Mouse (Mus musculus) limb, embryonic 14.5 days (tissue): Measurements from ENCODE around the gene Dhx38. TPM values are rescaled to one million over a fixed set of nuclear protein-coding genes. Genes with fewer than 3 reads are reported as not detected.

Source experiments
- ATAC-seq: fragments of 200-750 bp; cut with Nextera tagmentation; 2 replicates; pipeline ENCODE4 v1.8.0; 2017; ENCODE audit warnings: low read depth, moderate number of reproducible peaks, moderate TSS enrichment; ENCODE audit not compliant: low FRiP score
- DNase-seq: peaks from one replicate; pipeline ENCODE4 v3.0.0-alpha.2; 2015; ENCODE audit warnings: low spot score
- H3K27ac ChIP-seq: fragments of 300-500 bp; sonication (generic); replicated peaks from 2 replicates; pipeline ENCODE4 v1.5.1; 2014; ENCODE audit warnings: low read depth, mild to moderate bottlenecking, low read length, moderate library complexity, mixed read lengths
- H3K27me3 ChIP-seq: fragments of 300-500 bp; sonication (generic); 2 replicates; pipeline ENCODE4 v1.6.1; 2014; ENCODE audit warnings: low read length, mixed read lengths; ENCODE audit not compliant: control insufficient read depth, insufficient read depth
- H3K36me3 ChIP-seq: fragments of 300-500 bp; sonication (generic); 2 replicates; pipeline ENCODE4 v1.6.1; 2014; ENCODE audit warnings: mild to moderate bottlenecking, low read length, moderate library complexity, mixed read lengths; ENCODE audit not compliant: control insufficient read depth, insufficient read depth
- H3K4me1 ChIP-seq: fragments of 300-500 bp; sonication (generic); 2 replicates; pipeline ENCODE4 v1.6.1; 2014; ENCODE audit warnings: antibody characterized with exemption, low read length, mixed read lengths; ENCODE audit not compliant: control insufficient read depth, insufficient read depth
- H3K4me2 ChIP-seq: fragments of 300-500 bp; sonication (generic); replicated peaks from 2 replicates; pipeline ENCODE4 v1.6.1; 2014; ENCODE audit warnings: low read depth, mild to moderate bottlenecking, low read length, moderate library complexity; ENCODE audit not compliant: severe bottlenecking
- H3K4me3 ChIP-seq: fragments of 300-500 bp; sonication (generic); replicated peaks from 2 replicates; pipeline ENCODE4 v1.5.1; 2014; ENCODE audit warnings: low read length
- H3K9ac ChIP-seq: fragments of 300-500 bp; sonication (generic); 2 replicates; pipeline ENCODE4 v1.6.1; 2014; ENCODE audit warnings: mild to moderate bottlenecking, low read depth, low read length, moderate library complexity; ENCODE audit not compliant: severe bottlenecking
- H3K9me3 ChIP-seq: fragments of 300-500 bp; sonication (generic); 2 replicates; pipeline ENCODE4 v1.6.1; 2016; ENCODE audit warnings: low read length; ENCODE audit not compliant: control insufficient read depth
- POLR2A ChIP-seq: fragments of 200-500 bp; IDR thresholded peaks from 2 replicates; pipeline ENCODE4 v1.8.0; 2012; ENCODE audit warnings: inconsistent platforms, mild to moderate bottlenecking, moderate library complexity, borderline replicate concordance; ENCODE audit not compliant: insufficient read depth, insufficient read length; ENCODE audit errors: extremely low read depth
- WGBS: fragments of 180-500 bp; shearing (Covaris S2); extraction: QIAGEN DNeasy Blood & Tissue Kit; methylation state at CpG from one replicate; pipeline ENCODE4 v1.1.7; 2014; 5-methylcytosine and 5-hydroxymethylcytosine counted together
- polyA plus RNA-seq, 2 experiments: library from polyadenylated mRNA; depleted of rRNA in 1 of 2; stranded (reverse) in 1 of 2; unstranded in 1 of 2; fragments of >200 nt; fragmentation: Nextera tagmentation in 1 of 2; extraction: Ambion mirVana in 1 of 2; gene quantifications; 2 replicates each; pipeline versions ENCODE4 v1.2.1 to v1.2.3; 2012 to 2014

Dhx38 gene
- polyA plus RNA-seq, 2 experiments = 20.0 to 27.8 TPM

DNA sequence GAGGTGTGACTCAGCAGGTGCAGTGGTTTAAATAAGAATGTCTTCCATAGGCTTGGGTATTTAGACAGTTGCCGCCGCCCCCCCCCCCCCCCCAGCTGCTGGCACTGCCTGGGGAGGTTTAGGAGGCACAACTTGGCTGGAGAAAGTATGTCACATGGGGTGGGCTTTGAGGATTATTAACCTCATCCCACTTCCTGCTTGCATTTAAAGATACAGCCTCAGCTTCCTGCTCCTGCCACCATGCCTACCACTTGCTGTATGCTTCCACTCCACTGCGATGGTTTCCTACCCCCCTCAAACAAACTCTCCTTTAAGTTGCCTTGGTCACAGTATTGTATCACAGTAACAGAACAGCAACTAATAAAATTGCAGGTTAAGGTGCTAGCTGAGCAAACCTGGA lies 21.6 kb downstream of the Dhx38 start:
- DNase-seq = no peak
- no peaks in the 10 kb centered on the region for H3K27me3 ChIP-seq
- TF ChIP-seq POLR2A = no peak
- H3K9ac ChIP-seq = no peak overlapping the region
- 57% methylated on average over 3 of the region's 3 CpGs for WGBS
- no peak overlapping the region for H3K4me2 ChIP-seq
- peaks cover 25% of the 10 kb centered on the region for H3K4me1 ChIP-seq
- H3K36me3 ChIP-seq = peaks cover 24% of the 10 kb centered on the region
- H3K9me3 ChIP-seq = no peaks in the 10 kb centered on the region
- H3K27ac ChIP-seq = peak overlapping the region; percentile 45; the same call in 1 of the 2 replicates
- no peak overlapping the region for H3K4me3 ChIP-seq
- no peak for ATAC-seq

DNA sequence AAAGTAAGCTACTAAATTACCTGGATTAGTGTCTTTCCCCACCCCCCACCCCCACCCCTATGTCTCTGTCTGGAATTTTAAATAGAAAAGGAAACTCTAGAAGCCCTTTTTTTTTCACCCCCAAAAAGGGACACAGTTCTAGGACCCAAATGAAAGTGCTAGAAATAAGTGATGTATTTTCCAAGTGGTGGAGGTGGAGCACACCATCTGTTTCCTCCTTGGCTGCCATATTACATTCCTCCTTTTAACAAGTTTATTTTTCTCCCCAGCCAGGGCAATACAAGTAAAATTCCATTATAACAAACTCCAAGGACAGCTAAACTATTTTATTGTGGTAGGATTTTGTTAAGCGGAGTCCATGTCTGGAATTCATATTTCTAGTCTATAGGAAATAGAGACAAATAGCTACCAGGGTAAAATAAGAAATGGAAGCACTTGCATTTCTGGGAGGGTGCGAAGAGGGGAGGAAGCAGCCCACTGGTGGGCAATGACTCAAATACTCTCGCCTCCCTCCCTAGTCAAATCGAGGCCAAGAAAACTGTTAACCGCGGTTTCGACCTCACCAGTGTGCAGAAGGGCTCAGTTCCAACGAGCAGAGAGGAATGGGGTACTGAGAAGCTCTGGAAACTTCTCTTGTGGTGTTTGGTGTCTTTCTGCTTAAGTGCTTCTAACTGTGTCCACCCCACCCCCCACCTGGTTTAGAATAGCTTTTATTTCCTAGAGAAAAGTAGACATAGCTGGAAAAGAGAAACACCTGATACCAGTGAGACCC lies 22.7 kb downstream of the Dhx38 start:
- WGBS = 39% methylated on average over 8 of the region's 8 CpGs
- Histone ChIP-seq H3K9ac (no peak overlapping the region), H3K27ac (peak overlapping the region; percentile 85), H3K4me2 (no peak overlapping the region; the same call in 1 of the 2 replicates), H3K4me1 (peaks cover 25% of the 10 kb centered on the region), H3K27me3 (no peaks in the 10 kb centered on the region), H3K4me3 (no peak overlapping the region), H3K9me3 (no peaks in the 10 kb centered on the region), H3K36me3 (peaks cover 13% of the 10 kb centered on the region)
- DNase-seq (peak; percentile 58), ATAC-seq (peak; percentile 80)
- no peak for TF ChIP-seq POLR2A

DNA sequence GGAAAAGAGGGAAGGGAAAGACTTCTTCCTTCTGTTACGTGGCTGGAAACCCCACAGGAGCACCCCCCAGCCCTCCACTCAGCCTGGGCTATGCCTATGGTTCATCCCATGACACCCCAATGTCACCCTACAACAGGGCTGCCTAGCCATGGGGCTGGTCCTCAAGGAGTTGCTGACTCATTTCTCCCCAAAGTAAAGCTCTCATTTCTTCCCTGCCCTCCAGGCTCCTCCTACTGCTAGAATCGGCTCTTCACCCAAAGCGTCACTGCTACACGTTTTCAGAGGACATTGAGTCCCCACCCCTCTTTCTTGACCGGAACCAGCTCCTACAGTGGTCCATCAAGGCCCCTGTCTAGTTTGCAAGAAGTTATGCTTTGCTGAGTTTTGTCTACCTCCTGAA lies 23.5 kb downstream of the Dhx38 start:
- 62% methylated on average over 5 of the region's 5 CpGs for WGBS
- Histone ChIP-seq H3K4me2 (no peak overlapping the region; the same call in 1 of the 2 replicates), H3K4me1 (peaks cover 25% of the 10 kb centered on the region), H3K36me3 (peaks cover 5% of the 10 kb centered on the region), H3K27ac (peak overlapping the region; percentile 85), H3K9ac (no peak overlapping the region), H3K9me3 (no peaks in the 10 kb centered on the region), H3K4me3 (no peak overlapping the region), H3K27me3 (no peaks in the 10 kb centered on the region)
- DNase-seq = no peak
- TF ChIP-seq POLR2A = no peak
- no peak for ATAC-seq

DNA sequence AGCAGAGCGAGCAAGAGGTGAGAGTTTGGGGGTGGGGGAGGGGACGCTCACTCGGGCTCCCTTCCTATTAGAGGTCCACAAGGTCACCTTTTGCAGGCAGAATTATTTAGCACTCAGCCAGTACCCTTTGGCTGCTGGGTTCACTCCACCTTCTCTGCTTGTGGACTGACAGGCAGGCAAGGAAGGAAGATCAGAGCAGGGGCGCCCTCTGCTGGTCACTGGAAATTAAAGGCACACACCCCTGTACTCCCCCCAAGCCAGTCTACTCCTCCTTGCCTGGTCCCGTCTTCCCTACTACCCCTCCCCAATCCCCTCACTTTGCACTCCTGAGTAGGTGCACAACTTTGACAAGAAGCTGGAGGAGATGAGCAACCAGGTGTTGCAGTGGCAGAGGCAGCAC lies 29.0 kb downstream of the Dhx38 start:
- Histone ChIP-seq H3K4me1 (no peaks in the 10 kb centered on the region; the same call in 1 of the 2 replicates), H3K27ac (no peak overlapping the region; the same call in 1 of the 2 replicates), H3K36me3 (no peaks in the 10 kb centered on the region), H3K9me3 (no peaks in the 10 kb centered on the region), H3K27me3 (no peaks in the 10 kb centered on the region), H3K4me3 (no peak overlapping the region), H3K9ac (peak overlapping the region; percentile 41; the same call in 1 of the 2 replicates), H3K4me2 (peak overlapping the region; percentile 43)
- DNase-seq (peak; percentile 86), ATAC-seq (peak; percentile 88)
- WGBS = 2% methylated on average over 5 of the region's 5 CpGs
- no peak for TF ChIP-seq POLR2A

DNA sequence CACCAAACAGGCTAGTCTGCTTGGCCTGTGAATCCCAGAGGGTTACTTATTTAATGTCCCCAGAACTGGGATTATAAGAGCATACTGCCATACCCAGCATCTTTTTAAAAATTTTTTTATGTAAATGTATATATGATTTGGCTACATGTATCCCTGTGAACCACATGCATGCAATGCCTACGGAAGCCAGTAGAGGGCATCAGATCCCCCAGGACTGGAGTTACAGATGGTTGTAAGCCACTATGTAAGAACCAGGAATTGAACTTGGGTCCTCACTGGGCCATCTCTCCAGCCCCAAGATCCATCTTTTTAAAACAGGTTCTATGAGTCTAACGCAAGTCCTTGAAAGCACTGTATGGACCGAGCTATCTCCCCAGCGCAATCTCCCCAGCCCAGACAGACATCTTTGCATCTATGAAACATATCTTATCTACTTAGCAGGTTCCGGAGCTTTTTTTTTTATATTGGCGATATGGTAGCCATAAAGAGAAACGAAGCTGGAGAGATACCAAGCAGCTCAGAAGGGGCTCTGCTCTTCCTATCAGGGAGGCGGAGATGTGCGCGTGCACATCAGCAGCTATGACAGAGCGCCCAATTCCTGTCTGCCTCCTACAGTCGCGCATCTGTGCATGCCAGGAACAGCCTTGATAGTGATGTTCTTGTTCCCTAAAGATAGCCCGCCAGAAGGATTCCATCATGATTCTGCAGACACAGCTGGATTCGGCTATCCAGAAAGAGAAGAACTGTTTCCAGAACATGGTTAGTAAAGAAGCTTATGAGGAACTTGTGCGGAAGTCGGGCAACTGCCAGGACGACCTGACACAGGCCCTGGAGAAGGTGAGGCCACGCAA lies 30.3 kb downstream of the Dhx38 start:
- Histone ChIP-seq H3K27ac (no peak overlapping the region), H3K9ac (no peak overlapping the region), H3K4me1 (no peaks in the 10 kb centered on the region), H3K27me3 (no peaks in the 10 kb centered on the region), H3K9me3 (no peaks in the 10 kb centered on the region), H3K4me2 (no peak overlapping the region), H3K36me3 (no peaks in the 10 kb centered on the region), H3K4me3 (no peak overlapping the region)
- DNase-seq (peak; percentile 20), ATAC-seq (no peak)
- no peak for TF ChIP-seq POLR2A
- 86% methylated on average over 19 of the region's 19 CpGs for WGBS
